Mouse (Mus musculus) naive thymus-derived CD4-positive, alpha-beta T cell, adult 2 months (primary cell): Measurements from ENCODE around the gene Abi1.
"Not testable (repeated sequence)": the region's sequence is repeated elsewhere in the genome, so short reads cannot be mapped to it uniquely, and the experiment has no call there.

Source experiments
- DNase-seq: peaks from one replicate; pipeline ENCODE4 v3.0.0-alpha.2; 2011; ENCODE audit warnings: low read depth

Abi1 gene

DNA sequence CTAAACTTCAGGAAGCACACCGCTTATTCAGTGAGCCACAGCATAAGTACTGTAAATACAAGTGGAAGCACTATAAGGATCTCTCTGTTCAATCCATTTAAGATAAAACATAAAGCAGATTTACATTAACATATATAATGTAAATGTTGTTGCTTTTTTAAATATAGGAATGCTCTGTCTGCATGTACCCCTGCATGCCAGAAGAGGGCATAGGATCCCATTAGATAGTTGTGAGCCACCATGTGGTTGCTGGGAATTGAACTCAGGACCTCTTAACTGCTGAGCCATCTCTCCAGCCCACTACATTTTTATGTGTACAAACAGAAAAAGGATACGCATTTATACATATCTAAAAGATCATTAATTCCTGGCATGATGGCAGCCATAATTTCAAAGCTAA is 78.4 kb downstream of the Abi1 start:
- DNase-seq = peak; percentile 12

DNA sequence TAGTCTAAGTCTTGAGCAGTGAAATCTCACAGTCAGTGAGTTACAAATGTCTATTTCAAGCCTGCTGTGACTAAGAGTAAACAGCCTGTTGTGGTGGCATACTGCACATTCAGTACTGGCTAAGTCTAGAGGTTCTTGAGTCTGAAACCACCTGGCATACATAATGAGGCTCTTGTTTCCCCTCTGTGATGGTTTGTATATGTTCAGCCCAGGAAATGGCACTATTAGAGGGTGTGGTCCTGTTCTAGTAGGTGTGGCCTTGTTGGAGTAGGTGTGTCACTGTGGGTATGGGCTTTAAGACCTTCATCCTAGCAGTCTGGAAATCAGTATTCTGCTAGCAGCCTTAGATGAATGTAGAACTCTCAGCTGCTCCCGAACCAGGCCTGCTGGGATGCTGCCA is 82.6 kb downstream of the Abi1 start:
- no peak for DNase-seq

DNA sequence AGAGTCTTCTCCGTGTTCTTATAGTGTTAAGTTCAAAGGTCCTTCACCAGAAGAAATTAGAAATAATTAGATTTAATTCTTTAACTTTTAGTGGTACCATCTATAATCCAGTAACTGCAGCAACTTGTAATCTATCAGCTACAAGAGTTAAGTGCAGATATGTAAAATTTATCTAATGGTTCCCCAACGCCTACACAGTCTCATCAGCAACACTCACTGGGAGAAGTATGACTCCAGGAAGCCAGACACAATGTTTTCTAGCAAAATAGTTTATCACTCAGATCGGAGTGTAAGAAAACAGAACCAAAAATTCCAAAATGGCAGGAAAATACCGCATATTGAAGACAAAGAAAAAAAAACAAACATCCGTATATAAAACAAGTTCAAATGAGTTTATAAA is 84.1 kb downstream of the Abi1 start:
- no peak for DNase-seq

DNA sequence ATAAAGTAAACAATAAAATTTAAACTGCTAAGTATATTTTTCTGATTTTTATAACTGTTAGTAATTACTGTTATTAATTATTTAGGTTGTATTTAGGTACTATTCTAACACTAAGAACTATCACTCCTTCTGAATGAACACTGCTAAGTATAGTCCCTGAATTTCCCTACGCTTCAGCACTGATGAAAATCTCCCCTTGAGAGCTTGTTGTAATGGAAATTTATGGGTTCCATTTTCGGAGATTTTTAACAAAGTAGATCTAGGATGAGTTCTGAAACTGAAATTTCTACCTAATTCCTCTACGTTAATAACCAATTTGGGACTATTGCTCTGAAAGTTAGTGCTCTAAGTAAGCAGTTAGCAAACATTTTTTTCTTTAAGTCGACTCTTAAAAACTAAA is 85.8 kb downstream of the Abi1 start:
- no peak for DNase-seq

DNA sequence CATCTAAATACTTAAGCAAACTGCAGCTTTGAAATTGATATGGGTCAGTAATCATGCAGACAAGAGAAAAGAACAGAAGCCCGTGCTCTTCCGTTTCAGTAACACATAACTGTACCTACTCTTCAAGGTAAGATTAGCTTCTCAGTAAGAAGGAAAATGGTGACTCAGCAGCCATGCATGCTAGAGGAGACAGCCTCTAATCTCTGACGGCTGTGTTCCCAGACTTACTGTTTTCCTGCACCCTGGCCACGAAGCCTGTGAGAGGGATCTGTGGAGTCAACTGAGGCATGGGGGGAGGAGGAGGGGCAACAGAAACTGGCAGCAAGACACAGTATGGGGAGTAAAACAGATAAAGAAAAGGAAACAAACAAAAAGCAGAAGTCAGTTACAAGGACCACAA is 90.1 kb downstream of the Abi1 start:
- no peak for DNase-seq

DNA sequence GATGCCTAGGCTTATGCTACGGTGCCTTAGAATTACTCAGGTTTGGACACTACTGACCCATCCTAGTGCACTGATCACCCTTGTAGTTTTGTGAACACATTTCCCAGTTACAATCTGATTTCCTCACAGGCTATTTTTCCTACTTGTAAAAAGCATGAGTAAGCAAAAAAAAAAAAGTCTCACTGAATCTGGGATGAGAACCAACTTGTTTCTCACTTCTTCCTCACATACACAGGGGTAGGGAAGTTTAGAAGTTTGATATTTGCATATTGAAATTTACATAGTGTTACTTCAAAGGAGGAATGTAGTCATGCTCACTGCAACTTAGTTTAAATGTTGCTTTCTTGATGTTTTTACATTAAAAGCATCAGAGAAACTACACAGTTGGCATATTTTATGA is 106.5 kb downstream of the Abi1 start:
- no peak for DNase-seq

DNA sequence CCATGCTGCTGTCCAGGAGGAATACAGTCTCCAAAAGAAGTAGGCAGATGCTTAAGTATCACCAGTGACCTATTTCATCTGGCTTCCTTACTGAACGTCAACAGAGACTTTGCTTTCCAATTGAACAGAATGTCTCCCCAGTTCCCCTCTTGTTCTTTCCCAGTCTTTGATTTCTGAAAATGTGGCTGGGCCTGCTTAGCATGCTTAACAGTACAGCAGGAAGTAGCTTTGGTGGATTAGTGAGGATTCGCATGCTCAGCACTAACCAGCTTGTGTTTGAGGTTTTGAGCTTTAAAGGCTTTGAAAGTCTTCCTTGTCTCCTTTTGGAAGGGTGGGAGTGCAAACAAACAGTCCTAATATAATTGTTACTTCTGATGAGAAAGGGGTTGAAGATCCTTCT is 111.8 kb downstream of the Abi1 start:
- no peak for DNase-seq

DNA sequence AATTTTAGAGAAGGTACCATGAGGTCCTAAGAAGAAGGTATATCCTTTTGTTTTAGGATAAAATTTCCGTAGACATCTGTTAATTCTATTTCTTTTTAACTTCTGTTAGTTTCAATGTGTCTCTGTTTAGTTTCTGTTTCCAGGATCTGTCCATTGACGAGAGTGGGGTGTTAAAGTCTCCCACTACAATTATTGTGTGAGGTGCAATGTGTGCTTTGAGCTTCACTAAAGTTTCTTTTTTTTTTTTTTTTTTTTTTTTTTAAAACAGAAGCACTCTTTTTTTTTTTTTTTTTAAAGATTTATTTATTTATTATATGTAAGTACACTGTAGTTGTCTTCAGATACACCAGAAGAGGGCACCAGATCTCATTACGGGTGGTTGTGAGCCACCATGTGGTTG is 114.1 kb downstream of the Abi1 start:
- not testable (repeated sequence) for DNase-seq

DNA sequence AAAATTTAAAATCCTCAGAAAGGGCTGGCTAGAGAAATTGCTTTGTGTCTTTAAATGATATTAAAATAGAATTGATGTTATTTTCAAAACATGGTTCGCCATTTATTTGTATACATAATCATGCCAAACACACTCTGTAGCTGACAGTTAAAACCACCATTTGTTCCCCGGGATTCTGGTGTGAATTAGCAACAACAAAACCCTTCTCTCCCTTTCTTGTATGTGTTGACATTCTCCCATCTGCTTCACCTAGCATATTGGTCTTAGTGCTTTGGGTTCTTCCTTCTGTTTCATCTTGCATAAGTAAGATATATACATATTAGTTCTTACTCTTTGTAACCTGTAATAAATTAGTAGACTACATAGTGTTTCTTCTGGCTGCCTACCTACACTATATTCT is 121.4 kb downstream of the Abi1 start:
- no peak for DNase-seq

DNA sequence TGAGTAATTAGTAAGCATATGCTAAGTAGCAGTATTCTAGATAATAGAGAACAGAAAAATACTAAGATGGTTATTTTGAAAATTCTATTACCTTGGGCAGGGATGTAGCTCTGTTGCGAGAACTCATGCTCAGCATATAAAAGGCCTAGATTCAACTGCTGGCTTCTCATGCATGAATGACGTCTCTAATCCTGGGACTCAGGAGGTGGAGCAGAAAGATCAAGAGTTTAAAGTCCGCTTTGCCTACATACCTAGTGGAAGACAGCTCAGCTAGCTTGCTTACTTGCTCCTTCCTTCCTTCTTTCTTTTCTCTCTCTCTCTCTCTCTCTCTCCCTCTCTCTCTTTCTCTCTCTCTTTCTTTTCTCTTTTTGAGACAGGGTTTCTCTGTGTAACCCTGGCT is 125.6 kb downstream of the Abi1 start:
- no peak for DNase-seq

DNA sequence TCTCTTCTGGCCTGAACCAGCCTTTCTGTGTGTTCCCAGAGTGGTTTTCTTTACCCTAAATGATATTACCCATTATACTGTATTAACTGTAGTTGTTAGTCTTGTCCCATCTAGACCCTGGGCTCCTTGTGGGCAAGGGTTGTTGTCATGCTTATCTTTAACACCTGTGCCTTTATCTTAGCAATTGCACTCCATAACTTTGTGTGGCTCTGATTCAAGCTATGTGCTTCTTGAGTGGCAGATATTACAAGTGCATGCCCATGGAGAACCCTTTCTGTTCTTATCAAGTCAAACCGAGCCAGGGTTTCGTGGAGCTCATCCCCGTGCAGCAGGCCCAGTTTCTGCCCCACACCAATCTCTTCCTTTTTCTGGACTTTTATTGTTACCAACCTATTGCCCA is 136.1 kb downstream of the Abi1 start:
- no peak for DNase-seq

DNA sequence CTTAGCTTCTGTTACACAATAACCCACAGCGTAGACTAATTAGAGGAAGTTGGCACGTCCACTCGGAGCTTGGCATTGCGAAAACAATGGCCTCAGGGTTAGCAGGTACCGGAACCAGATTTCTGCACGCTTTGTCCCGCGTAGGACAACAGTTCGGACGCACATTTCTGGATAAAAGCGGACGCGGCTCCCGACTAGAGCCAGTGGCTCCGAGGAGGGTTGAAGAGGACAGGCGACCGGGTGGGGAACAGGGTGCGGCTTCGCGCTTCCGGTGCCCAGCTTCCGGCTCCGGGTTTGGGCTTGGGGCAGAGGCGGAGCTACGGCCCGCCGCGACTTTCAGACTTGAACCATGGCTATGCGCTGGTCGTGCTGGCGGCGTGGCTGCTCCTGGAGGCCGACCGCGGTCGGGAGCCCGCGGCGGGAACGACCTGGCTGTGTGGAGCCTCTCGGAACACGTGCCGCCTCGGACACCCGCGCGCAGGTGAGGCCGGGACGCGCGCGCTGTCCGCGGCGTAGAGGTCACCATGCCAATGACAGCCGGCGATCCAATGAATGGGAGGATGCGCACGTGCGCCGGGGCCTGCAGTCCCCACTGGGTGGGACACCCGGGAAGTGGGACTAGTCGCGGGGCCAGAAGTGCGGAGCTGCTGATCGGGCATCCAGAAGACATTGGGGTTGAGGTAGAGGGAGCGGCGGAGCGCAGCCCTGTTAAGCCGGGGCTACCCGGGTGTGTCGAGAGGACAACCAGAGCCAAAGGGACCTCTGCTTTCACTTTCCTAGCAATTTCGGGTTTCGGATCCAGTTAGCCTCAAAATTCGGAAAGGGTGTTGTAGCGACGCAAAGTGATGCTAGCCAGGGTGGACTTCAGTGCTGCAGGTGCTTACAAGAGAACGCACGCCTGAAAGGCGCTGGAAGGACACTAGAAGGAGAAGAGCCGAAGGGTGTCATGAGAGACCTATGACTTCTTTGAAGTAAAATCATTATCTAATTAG is 144.5 kb downstream of the Abi1 start, which contains the start of gene Pdss1:
TSS of gene Pdss1 (plus strand) at position 241 of the 992 bp plus-strand sequence.
- peak; percentile 81 for DNase-seq

DNA sequence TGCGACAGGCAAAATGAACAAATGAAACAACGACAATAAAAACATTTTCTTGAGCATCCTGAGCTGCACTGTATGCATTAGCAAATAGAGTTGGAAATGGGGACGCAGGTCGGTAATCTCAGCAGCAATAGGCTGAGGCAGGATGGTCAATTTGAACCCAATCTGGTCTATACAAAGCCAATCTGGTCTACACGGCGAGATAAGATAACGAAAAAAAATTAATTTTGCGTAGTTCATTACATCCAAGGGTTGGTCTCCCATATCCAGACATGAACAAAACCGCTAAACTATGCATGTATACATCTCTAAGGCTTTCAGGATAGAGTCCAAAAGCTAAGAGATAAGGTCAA is 145.1 kb downstream of the Abi1 start:
- no peak for DNase-seq
